Mouse (Mus musculus) urinary bladder, postnatal 36 days (tissue): ENCODE results near the gene Gm3055.
"Not testable (repeated sequence)": the region's sequence is repeated elsewhere in the genome, so short reads cannot be mapped to it uniquely, and the experiment has no call there.

Experiments used
- DNase-seq, 2 experiments: peaks; one replicate each; pipeline ENCODE4 v3.0.0; 2022; ENCODE audit warnings: low spot score in 2 of 2, mixed read lengths in 1 of 2

Gm3055 gene

DNA sequence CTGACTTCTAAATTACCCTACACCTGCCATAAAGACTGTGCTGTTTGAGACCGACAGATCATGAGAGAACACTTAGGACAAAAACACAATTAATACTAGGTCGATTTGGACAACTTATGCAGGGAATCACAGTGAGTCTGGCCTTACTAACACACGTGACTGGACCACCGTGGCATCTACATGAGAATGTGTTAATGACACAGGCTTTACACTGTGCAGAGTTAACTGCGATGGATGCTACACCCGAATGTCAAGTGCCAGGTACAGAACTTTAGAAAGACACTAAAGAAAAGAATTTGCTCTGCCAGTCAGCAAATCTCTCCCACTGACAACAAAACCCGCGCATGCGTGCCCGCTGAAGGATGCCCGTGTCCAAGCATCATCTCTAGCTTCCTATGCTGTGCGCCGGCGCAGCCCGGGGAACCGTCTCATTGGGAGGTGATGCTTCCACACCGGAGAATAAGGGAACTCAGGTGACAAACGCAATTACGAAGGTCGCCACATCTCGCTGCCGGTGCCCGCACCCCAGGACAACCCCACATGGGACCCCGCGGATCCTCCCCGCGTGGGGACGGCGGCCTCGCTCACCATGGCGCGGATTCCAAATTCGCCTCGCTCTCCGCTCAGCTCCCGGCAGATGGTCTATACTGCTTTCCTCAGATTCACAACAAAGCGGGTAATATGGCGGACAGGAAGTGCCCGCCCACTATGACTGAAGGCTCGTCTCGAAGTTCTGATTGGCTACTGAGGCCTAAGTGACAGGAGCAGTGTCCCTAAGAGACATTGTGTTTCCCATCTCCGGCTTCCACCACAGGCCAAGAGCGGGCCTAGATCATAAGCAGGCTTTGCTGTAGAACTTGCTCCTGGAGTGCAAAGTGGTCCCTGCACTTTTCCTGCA, at the start of gene Gm3055:
Gm3055 (minus strand) TSS at position 656 of the 898 bp plus-strand sequence.
- DNase-seq = not testable (repeated sequence)

DNA sequence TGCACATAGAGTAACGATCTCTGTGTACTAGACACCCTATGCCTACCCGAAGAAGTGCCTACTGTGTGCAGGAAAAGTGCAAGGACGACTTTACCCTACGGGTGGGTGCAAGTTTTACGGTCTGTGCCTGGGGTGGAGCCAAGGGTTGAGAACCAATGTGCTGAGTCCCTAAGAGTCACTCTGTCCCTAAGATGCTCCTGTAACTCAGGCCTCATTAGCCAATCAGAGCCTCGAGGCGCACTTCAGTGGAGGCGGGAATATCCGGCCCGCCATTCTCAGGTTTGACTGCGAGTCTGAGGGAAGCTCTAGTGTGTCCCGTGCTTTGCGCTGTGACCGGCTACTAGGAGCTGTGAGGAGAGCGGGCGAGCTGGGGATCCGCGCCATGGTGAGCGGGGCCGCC, 40.9 kb upstream of the Gm3055 start, which contains the start of gene Gm4767:
Gm4767 (plus strand) TSS at position 288 of the 400 bp plus-strand sequence.
- not testable (repeated sequence) for DNase-seq

DNA sequence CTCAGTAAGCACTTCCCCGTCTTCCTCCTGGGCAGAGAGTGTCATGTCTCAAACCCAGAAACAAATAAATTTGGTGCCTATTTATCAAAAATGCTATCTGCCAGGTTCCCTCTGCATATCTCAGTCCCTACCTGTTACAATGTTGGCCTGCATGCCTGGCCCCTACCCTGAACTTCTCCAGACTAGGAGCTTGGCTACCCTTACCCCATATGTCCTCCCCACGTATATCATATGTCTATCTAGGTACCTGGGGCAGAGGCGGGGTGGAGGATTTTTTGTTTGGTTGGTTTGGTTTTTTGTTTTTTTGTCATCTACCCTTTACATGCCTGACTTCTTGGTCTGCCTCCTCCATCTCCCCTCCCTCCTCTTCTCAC, 430 bp upstream of the Gm3055 start:
- not testable (repeated sequence) for DNase-seq

DNA sequence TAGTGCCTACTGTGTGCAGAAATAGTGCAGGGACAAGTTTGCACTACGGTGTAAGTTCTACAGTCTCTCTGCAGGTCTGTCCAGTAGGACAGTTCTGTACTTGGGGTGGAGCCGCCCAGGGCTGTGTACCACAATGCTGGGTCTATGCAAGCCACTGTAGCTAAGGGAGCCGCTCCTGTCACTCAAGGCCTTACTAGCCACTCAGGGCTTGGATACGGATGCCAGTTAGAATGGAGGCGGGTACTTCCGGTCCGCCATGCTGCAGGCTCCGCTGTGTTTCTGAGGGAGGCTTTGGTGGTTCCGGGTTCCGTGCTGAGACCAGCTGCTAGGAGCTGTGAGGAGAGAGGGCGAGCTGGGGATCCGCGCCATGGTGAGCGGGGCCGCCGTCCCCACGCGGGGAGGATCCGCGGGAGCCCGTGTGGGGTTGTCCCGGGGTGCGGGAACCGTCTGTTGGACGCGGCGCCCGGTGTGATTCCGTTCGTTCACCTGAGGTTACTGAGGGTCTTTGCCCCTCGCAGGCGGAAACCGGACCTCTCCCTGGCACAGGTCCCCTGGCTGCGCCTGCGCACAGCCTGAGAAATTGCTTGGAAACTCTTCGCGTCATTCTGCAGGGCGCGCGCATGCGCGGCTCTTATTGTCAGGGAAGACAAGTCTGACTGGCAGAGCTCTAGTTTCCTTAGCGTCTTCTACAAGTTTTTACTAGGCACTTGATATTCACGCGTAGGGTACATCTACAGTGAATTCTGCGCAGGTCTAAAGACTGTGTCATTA, 66.2 kb downstream of the Gm3055 start, which contains the start of gene Zfp433:
Zfp433 (plus strand) TSS at position 295 of the 771 bp plus-strand sequence.
- DNase-seq = not testable (repeated sequence)
